Mouse (Mus musculus): ENCODE results near the gene Calm5. TPM values are rescaled to one million over a fixed set of nuclear protein-coding genes. Genes with fewer than 3 reads are reported as not detected.
"Not testable (repeated sequence)": the region's sequence is repeated elsewhere in the genome, so short reads cannot be mapped to it uniquely, and the experiment has no call there.

The Calm5 gene
- not detected in 2 replicates for polyA plus RNA-seq (2015; fragmentation: Nextera tagmentation; extraction: Ambion mirVana)

- H3K4me1 ChIP-seq (replicated peaks); H3K27me3 ChIP-seq: not testable (repeated sequence)
- 86% methylated on average over 3 of the region's 3 CpGs for WGBS
Measured at GRCm38 (mm10) chr13:3853648-3854333, at the start of gene Calm5. Calm5 (plus strand) TSS chr13:3854173.

GRCm38 (mm10) chr13:3804186-3804585 lies 49.8 kb upstream of the Calm5 start, which contains the start of gene Calml3:
Calml3 (minus strand) TSS chr13:3804316.
- ATAC-seq (ENCODE audit: low FRiP score): no peak
- Histone ChIP-seq H3K9ac (no peak within 1 kb of the TSS), H3K9me3 (no peaks in the 10 kb centered on the region), H3K4me1 (replicated peaks) (no peaks in the 10 kb centered on the region), H3K27ac (no peak within 1 kb of the TSS), H3K27me3 (no peaks in the 10 kb centered on the region), H3K4me2 (no peak within 1 kb of the TSS), H3K36me3 (no peaks in the 10 kb centered on the region), H3K4me3 (no peak within 1 kb of the TSS)
- 93% methylated on average over 13 of the region's 13 CpGs for WGBS

More at GRCm38 (mm10) chr13:3853648-3854333, at the start of gene Calm5:
- H3K9me3 ChIP-seq; ATAC-seq (ENCODE audit: low FRiP score); H3K9ac ChIP-seq; H3K4me2 ChIP-seq; H3K36me3 ChIP-seq; H3K4me3 ChIP-seq; H3K27ac ChIP-seq: not testable (repeated sequence)

- WGBS: 67% methylated on average over 2 of the region's 2 CpGs
- Histone ChIP-seq H3K27ac (no peak overlapping the region), H3K9me3 (no peaks in the 10 kb centered on the region), H3K27me3 (no peaks in the 10 kb centered on the region), H3K9ac (no peak overlapping the region), H3K36me3 (no peaks in the 10 kb centered on the region), H3K4me2 (no peak overlapping the region), H3K4me1 (replicated peaks) (no peaks in the 10 kb centered on the region), H3K4me3 (no peak overlapping the region)
- ATAC-seq (ENCODE audit: low FRiP score): no peak
Measured at GRCm38 (mm10) chr13:3805132-3805531, 48.8 kb upstream of the Calm5 start.

GRCm38 (mm10) chr13:3805638-3806037 lies 48.3 kb upstream of the Calm5 start:
- Histone ChIP-seq H3K4me3 (no peak overlapping the region), H3K27ac (no peak overlapping the region), H3K27me3 (no peaks in the 10 kb centered on the region), H3K9me3 (no peaks in the 10 kb centered on the region), H3K4me2 (no peak overlapping the region), H3K36me3 (no peaks in the 10 kb centered on the region), H3K4me1 (replicated peaks) (no peaks in the 10 kb centered on the region), H3K9ac (no peak overlapping the region)
- 85% methylated on average over 5 of the region's 5 CpGs for WGBS
- no peak for ATAC-seq (ENCODE audit: low FRiP score)

GRCm38 (mm10) chr13:3807131-3807827 lies 46.7 kb upstream of the Calm5 start:
- Histone ChIP-seq H3K27ac (no peak overlapping the region), H3K9me3 (no peaks in the 10 kb centered on the region), H3K4me3 (no peak overlapping the region), H3K27me3 (no peaks in the 10 kb centered on the region), H3K9ac (no peak overlapping the region), H3K4me1 (replicated peaks) (no peaks in the 10 kb centered on the region), H3K36me3 (no peaks in the 10 kb centered on the region), H3K4me2 (no peak overlapping the region)
- WGBS: 82% methylated on average over 7 of the region's 7 CpGs
- ATAC-seq (ENCODE audit: low FRiP score): no peak

- Histone ChIP-seq H3K27ac (no peak overlapping the region), H3K36me3 (no peaks in the 10 kb centered on the region), H3K4me1 (replicated peaks) (no peaks in the 10 kb centered on the region), H3K9ac (no peak overlapping the region), H3K4me3 (no peak overlapping the region), H3K9me3 (no peaks in the 10 kb centered on the region), H3K27me3 (no peaks in the 10 kb centered on the region), H3K4me2 (no peak overlapping the region)
- ATAC-seq (ENCODE audit: low FRiP score): no peak
- 82% methylated on average over 5 of the region's 5 CpGs for WGBS
Measured at GRCm38 (mm10) chr13:3818012-3818739, 35.8 kb upstream of the Calm5 start.

- Histone ChIP-seq H3K4me1 (replicated peaks) (no peaks in the 10 kb centered on the region), H3K4me3 (no peak overlapping the region), H3K27ac (no peak overlapping the region), H3K36me3 (no peaks in the 10 kb centered on the region), H3K27me3 (no peaks in the 10 kb centered on the region), H3K9me3 (no peaks in the 10 kb centered on the region), H3K4me2 (no peak overlapping the region), H3K9ac (no peak overlapping the region)
- WGBS: 91% methylated on average over 2 of the region's 2 CpGs
- ATAC-seq (ENCODE audit: low FRiP score): no peak
Measured at GRCm38 (mm10) chr13:3818740-3819076, 35.3 kb upstream of the Calm5 start.

GRCm38 (mm10) chr13:3822105-3822504 lies 31.9 kb upstream of the Calm5 start:
- Histone ChIP-seq H3K9ac (no peak overlapping the region), H3K36me3 (no peaks in the 10 kb centered on the region), H3K4me3 (no peak overlapping the region), H3K4me1 (replicated peaks) (no peaks in the 10 kb centered on the region), H3K9me3 (no peaks in the 10 kb centered on the region), H3K4me2 (no peak overlapping the region), H3K27me3 (no peaks in the 10 kb centered on the region), H3K27ac (no peak overlapping the region)
- WGBS: 57% methylated on average over 4 of the region's 4 CpGs
- ATAC-seq (ENCODE audit: low FRiP score): no peak

GRCm38 (mm10) chr13:3825726-3826125 lies 28.2 kb upstream of the Calm5 start:
- Histone ChIP-seq H3K4me3 (no peak overlapping the region), H3K9ac (no peak overlapping the region), H3K27ac (no peak overlapping the region), H3K4me2 (no peak overlapping the region), H3K4me1 (replicated peaks) (no peaks in the 10 kb centered on the region), H3K36me3 (no peaks in the 10 kb centered on the region), H3K27me3 (no peaks in the 10 kb centered on the region), H3K9me3 (no peaks in the 10 kb centered on the region)
- ATAC-seq (ENCODE audit: low FRiP score): no peak

- Histone ChIP-seq H3K36me3 (no peaks in the 10 kb centered on the region), H3K4me3 (no peak overlapping the region), H3K27ac (no peak overlapping the region), H3K27me3 (no peaks in the 10 kb centered on the region), H3K4me1 (replicated peaks) (no peaks in the 10 kb centered on the region), H3K4me2 (no peak overlapping the region), H3K9me3 (no peaks in the 10 kb centered on the region), H3K9ac (no peak overlapping the region)
- ATAC-seq (ENCODE audit: low FRiP score): no peak
- WGBS: 86% methylated on average over 5 of the region's 5 CpGs
Measured at GRCm38 (mm10) chr13:3831546-3831945, 22.4 kb upstream of the Calm5 start.

- 69% methylated on average over 1 of the region's 1 CpGs for WGBS
- Histone ChIP-seq H3K4me3 (no peak overlapping the region), H3K36me3 (no peaks in the 10 kb centered on the region), H3K27ac (no peak overlapping the region), H3K9me3 (no peaks in the 10 kb centered on the region), H3K9ac (no peak overlapping the region), H3K4me2 (no peak overlapping the region), H3K4me1 (replicated peaks) (no peaks in the 10 kb centered on the region), H3K27me3 (no peaks in the 10 kb centered on the region)
- ATAC-seq (ENCODE audit: low FRiP score): no peak
Measured at GRCm38 (mm10) chr13:3831994-3832393, 22.0 kb upstream of the Calm5 start.

- 67% methylated on average over 2 of the region's 2 CpGs for WGBS
- Histone ChIP-seq H3K4me1 (replicated peaks) (no peaks in the 10 kb centered on the region), H3K9me3 (no peaks in the 10 kb centered on the region), H3K9ac (no peak overlapping the region), H3K36me3 (no peaks in the 10 kb centered on the region), H3K27ac (no peak overlapping the region), H3K4me3 (no peak overlapping the region), H3K27me3 (no peaks in the 10 kb centered on the region), H3K4me2 (no peak overlapping the region)
- no peak for ATAC-seq (ENCODE audit: low FRiP score)
Measured at GRCm38 (mm10) chr13:3832450-3832849, 21.5 kb upstream of the Calm5 start.

Data from hindbrain, embryonic 13.5 days (tissue).